In genomic region chr10:44013885-44014284, GRCm38 (mm10) we compare ENCODE assay signal across 20 mouse cellular contexts.
"Had no signal": no experiment of that assay in that cellular context is flagged by ENCODE, and none has a peak within 500 bp of the region (broad histone marks: within the 10 kb centered on the region; RNA-seq: fewer than 3 reads in every experiment).

No protein-coding gene starts in this region.

- H3K36me3 ChIP-seq: midbrain, embryonic 10.5 days; midbrain, embryonic 12.5 days; neural tube, embryonic 13.5 days; neural tube, embryonic 15.5 days; stomach, embryonic 15.5 days had no signal

- H3K27ac ChIP-seq: midbrain, embryonic 10.5 days; midbrain, embryonic 12.5 days; neural tube, embryonic 13.5 days; neural tube, embryonic 15.5 days; stomach, embryonic 15.5 days; stomach, postnatal 0 days had no signal

- H3K4me1 ChIP-seq: midbrain, embryonic 10.5 days; neural tube, embryonic 13.5 days; neural tube, embryonic 15.5 days had no signal

- H3K27me3 ChIP-seq: neural tube, embryonic 15.5 days; stomach, embryonic 15.5 days had no signal

- H3K4me2 ChIP-seq: lung, embryonic 14.5 days; midbrain, embryonic 12.5 days; neural tube, embryonic 13.5 days; neural tube, embryonic 15.5 days; stomach, embryonic 15.5 days had no signal

- H3K9me3 ChIP-seq: midbrain, embryonic 10.5 days; midbrain, embryonic 12.5 days; neural tube, embryonic 13.5 days; neural tube, embryonic 15.5 days; stomach, embryonic 15.5 days had no signal

- DNase-seq: lung, adult 18-20 months; lung, embryonic 14.5 days; lung, postnatal 10 days; lung, postnatal 4 days; midbrain, embryonic 14.5 days; retina, postnatal 1 day; right cerebral cortex, adult 18-20 months; right cerebral cortex, postnatal 25 days; right cerebral cortex, postnatal 4 days; spleen, adult 18-20 months; thymus, adult 2 months; thymus, postnatal 25 days; thymus, postnatal 4 days had no signal

- H3K4me3 ChIP-seq: midbrain, embryonic 10.5 days; midbrain, embryonic 12.5 days; myocyte; neural tube, embryonic 13.5 days; neural tube, embryonic 15.5 days; stomach, embryonic 15.5 days had no signal

- H3K9ac ChIP-seq: lung, embryonic 14.5 days; midbrain, embryonic 12.5 days; neural tube, embryonic 13.5 days; neural tube, embryonic 15.5 days; stomach, embryonic 15.5 days had no signal
